Mouse (Mus musculus): ENCODE results near the gene Nfic. TPM values are rescaled to one million over a fixed set of nuclear protein-coding genes. Genes with fewer than 3 reads are reported as not detected.

Nfic gene
- total RNA-seq, 2 experiments from 2014 or later = 4.0 to 36.8 TPM

GRCm38 (mm10) chr10:81406504-81407440 is 48.7 kb downstream of the Nfic start:
- no peak for ATAC-seq (replicated peaks; ENCODE audit: poor library complexity)

DNA sequence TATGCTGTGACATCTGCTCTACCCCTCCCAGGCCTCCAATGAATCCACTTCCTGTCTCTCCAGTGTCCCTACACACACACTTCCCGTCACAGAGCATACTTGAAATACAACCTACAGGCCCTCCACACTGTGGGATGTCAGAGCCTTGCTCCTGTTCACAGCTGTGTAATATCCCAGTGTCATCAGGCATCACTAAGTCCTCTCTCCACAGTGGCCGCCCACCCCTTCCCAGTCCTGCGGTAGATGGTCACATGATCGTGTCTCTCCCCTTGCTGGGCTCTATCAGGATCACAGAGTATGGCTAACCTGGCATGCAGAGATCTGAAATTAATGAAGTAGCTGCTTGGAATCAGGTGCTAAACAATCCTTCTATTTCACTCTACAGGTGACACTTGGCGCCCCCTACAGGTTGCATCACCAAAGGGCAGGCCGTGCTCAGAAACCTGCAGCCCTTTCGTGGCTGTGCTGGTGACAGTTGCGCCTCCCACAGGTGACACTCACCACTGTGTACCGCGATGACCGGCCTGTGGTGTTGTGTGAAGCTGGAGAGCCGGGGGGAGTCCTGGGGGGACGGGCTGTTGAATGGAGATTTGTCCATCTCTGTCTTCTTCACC is 49.7 kb downstream of the Nfic start:
- ATAC-seq (replicated peaks; ENCODE audit: poor library complexity) = peak; percentile 21; the same call in 1 of the 2 replicates

DNA sequence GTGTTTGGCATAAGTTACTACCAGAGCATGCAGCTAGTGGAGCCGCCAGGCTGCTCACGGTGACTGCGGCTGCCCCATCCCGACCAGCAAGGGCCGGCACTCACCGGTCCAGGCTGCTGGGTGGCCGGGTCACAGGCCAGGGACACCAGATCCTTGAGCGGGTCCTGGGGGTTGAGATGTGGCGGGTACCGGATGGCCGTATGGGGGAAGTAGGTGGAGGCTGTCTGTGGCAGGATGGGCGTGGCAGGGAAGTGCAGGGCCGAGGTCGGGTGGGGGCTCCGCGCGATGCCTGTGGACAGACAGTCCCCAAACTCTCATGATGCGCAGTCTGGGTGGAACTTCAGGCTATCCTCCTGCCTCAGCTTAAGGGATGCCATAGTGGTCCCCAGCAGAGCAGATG is 50.7 kb downstream of the Nfic start:
- ATAC-seq (replicated peaks; ENCODE audit: poor library complexity) = 0 out of 2 replicates have a peak, but pooled peaks have one; percentile 7

- no peak for ATAC-seq (replicated peaks; ENCODE audit: poor library complexity)
Observed at GRCm38 (mm10) chr10:81404082-81404481, 51.4 kb downstream of the Nfic start.

DNA sequence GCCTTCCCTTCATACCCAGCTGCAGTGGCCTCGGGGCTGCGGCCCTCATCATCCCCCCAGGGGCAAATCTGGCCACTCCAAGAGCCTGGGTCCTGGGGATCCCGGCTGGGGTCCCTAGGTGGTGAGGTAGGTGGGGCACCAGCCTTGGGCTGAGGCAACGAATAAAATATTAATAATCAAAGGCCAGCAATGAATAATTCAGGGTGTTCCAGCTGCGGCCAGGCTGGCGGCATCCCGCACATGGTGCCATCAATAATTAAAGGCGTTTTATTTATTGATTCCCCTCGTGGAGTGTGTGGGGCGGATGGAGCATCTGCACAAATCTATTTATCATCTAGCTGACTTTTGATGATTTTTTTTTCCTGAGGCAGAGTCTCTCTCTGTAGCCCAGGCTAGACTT is 51.9 kb downstream of the Nfic start:
- no peak for ATAC-seq (replicated peaks; ENCODE audit: poor library complexity)

DNA sequence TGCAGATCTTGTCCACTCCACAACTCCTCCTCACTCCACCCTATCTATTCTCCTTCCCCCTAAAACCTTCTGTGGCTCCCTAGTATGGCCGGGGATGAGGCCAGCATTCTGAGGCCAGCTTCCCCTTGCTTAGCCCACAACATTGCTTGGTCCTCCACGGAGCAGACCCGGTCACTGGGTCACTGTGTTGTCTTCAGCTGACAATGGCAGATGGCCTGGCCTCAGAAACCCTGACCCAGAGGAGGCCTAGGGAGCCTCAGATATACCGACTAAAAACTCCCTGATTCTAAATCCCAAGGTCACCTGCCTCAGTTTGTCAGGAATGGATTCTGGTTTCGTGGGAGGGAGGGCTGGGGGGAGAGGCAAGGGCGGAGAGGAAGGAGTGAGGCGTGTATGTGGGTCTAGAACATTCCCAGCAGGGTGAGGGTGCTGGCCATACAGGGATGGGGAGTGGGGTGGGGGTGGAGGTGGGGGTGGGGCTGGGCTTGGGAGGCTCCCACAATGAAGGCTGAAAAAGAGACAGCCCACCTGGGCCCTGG is 53.1 kb downstream of the Nfic start:
- ATAC-seq (replicated peaks; ENCODE audit: poor library complexity) = no peak

DNA sequence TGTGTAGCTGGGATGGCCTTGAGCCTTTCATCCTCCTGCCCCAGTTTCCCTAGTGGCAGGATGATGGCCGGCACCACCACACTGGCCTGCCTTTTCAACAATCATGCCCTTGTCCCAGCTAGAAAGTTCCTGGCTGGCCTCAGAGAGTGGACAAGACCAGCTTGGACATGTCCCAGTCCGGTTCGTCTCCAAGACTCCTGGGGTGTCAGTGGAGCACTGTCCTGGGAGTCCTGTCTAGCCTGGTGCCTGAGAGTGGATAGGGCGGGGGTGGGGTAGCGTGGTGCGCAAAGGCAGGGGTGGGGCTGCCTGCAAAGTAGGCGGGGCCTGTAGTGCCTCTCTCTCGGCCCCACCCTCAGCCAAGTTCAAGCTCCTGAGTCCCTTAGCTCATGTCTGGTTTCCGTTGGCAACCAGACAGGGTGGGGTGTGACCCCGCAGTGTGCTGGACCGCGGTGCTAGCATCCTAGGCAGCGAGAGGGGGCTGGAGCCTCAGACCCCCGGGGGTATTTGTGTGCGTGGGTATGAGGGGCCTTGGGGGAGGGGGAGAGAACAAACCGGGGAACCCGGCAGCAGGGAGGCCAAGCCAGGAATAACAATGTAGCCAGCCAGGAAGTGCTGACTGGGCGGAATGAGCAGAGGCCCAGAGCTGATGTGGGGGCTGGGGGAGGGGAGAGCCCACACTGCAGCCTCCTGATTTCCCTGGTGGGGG is 53.8 kb downstream of the Nfic start:
- peak; percentile 73 for ATAC-seq (replicated peaks; ENCODE audit: poor library complexity)

GRCm38 (mm10) chr10:81401205-81401520 is 54.3 kb downstream of the Nfic start:
- no peak for ATAC-seq (replicated peaks; ENCODE audit: poor library complexity)

GRCm38 (mm10) chr10:81400371-81401204 is 54.8 kb downstream of the Nfic start:
- no peak for ATAC-seq (replicated peaks; ENCODE audit: poor library complexity)

DNA sequence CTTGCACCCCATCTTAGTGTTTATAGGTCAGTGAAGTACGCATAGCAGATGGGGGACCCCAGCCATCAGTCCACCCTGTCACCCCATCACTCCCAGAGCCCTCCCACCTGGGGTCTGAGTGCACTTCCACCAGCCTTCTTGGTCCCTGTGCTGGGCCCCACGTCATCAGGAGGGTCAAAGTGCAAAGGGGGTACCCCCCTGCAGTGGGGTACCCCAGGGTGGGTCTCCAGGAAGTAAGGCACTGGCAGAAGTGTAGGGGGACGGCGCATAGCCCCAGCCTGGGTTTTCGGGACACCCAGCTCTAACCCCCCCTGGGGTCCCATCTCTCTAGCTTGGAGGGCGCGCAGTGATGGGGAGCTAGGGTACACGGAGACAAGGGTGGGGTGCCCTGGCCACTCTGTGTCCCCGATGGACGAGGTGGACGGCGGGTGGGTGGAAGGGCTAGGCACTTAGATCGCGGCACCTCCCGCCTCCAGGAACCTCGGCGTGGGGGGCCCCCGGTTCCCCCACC is 55.6 kb downstream of the Nfic start:
- ATAC-seq (replicated peaks; ENCODE audit: poor library complexity) = no peak

GRCm38 (mm10) chr10:81399296-81399695 is 56.1 kb downstream of the Nfic start:
- ATAC-seq (replicated peaks; ENCODE audit: poor library complexity) = no peak

DNA sequence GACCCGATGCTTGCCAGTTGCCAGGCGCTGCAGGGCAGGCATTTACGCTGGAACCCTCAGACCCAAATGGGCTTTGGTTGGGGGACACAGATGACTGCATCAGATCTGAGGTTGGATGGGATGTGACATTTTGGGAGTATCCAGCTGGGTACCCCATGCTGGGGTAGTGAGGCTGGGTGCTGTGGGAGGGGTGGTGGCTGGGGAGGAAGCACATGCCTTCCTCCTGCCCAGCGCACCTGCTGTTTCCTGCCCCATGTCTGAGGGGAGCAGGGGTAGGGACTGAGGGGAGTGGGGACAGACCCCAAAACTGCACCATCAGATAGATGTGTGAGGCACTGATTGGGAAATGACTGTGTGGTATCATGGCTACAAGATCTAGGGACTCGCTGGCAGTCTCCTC is 58.7 kb downstream of the Nfic start:
- ATAC-seq (replicated peaks; ENCODE audit: poor library complexity) = no peak

DNA sequence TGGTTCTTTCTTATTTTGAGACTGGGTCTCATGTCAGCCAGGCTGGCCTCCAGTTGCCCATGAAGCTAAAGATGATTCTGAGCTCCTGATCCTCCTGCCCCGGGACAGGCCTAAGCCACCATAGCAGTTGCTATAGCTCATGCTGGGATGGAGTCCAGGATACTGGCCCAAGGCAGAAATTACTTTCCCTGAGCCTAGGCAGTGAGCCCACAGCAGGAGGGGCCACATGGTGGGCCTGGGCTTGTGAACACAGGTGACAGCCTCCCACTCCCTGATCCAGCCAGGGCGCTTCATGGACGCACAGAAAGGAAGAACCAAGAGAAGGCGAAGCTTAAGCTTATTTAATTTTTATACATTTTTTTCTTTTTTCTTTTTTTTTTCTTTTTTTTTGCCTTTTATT is 59.6 kb downstream of the Nfic start:
- ATAC-seq (replicated peaks; ENCODE audit: poor library complexity) = no peak

- ATAC-seq (replicated peaks; ENCODE audit: poor library complexity) = peak; percentile 73
Observed at GRCm38 (mm10) chr10:81395127-81395526, 60.3 kb downstream of the Nfic start.

- ATAC-seq (replicated peaks; ENCODE audit: poor library complexity) = peak; percentile 49
Observed at GRCm38 (mm10) chr10:81393456-81394063, 61.9 kb downstream of the Nfic start.

DNA sequence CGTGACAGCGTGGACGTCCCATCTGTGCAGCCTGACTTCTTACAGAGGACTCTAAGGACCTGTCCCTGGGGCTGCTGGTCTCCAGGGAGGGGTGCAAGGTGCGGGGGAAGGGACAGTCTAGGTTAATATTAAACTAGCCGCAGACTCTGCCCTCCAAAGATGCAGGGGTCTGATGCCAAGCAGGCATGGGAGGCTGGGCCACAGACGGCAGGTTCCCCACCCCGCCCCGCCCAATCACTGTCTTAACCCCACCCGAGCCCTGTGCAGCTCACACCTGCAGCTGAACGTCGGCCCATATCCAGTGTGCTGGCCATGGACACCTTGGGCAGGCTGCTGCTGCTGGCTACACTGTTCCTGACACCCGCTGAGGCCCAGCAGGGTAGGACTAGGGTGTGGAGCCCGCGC is 62.7 kb downstream of the Nfic start, which contains the start of gene Smim24:
Smim24 (plus strand) TSS at position 271 of the 405 bp plus-strand sequence.
- ATAC-seq (replicated peaks; ENCODE audit: poor library complexity) = no peak

- no peak for ATAC-seq (replicated peaks; ENCODE audit: poor library complexity)
Observed at GRCm38 (mm10) chr10:81392270-81392669, 63.2 kb downstream of the Nfic start.

GRCm38 (mm10) chr10:81390678-81390965 is 64.8 kb downstream of the Nfic start:
- no peak for ATAC-seq (replicated peaks; ENCODE audit: poor library complexity)

DNA sequence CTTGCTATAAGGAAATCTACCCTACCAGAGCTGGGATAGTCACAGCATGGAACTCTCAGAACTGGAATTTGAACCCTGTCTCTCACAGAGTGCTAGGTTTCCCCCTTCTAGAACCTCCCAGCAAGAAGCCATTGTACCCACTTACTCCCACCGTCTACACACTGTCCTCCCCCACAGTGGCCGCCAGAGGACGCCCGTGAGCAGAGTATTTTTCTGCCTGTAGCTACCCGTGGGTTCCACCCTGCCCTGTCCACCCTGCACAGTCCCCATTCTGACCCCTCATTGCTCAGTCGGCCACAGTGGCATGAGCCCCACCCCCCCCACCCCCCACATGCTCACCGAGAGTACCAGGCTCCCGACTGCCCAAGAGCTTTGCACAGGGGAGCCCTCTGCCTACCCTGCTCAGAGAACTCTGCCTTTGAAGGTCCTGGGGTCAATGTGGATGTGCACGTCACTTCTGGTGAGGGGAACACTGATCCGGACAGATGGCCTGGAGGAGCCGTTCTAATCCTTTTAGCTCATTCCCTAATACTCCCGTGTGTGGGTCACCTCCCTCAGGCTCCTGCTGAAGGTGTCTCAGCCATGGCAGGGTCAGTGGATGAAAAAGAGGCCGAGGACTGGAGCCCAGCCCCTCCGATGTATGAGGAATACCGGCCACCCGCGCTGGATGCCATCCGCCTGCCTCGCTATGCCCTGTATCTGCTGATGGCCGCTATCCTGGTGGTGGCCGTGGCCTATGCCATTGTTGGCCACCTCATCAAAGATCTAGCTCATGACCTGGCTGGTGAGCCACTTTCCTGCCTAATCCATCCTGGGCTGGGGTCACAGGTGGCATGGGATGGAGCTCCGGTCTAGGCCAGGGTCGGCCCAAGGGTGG is 65.4 kb downstream of the Nfic start:
- ATAC-seq (replicated peaks; ENCODE audit: poor library complexity) = peak; percentile 78
